Mouse (Mus musculus) G1E (cell line): ENCODE data around the gene Socs4.

ENCODE experiments used
- CTCF ChIP-seq: IDR thresholded peaks from 2 replicates; pipeline ENCODE4 v1.5.1; 2012; ENCODE audit warnings: low read depth, low read length, inconsistent platforms, mixed read lengths
- GATA1 ChIP-seq: IDR thresholded peaks from 2 replicates; pipeline ENCODE4 v1.6.1; 2012; ENCODE audit warnings: borderline replicate concordance, low read length, inconsistent platforms, mixed read lengths
- POLR2AphosphoS5 ChIP-seq: IDR thresholded peaks from 2 replicates; pipeline ENCODE4 v1.6.1; 2012; ENCODE audit warnings: low read depth, low read length, inconsistent platforms; ENCODE audit not compliant: insufficient replicate concordance

GRCm38 (mm10) chr14:47283568-47283967 lies 6.8 kb downstream of the Socs4 start:
- TF ChIP-seq CTCF (no peak), GATA1 (no peak), POLR2AphosphoS5 (no peak)
